Mouse (Mus musculus): ENCODE measurements at regions not wholly inside any gene's neighbourhood (a gene's known extent, or its start where the extent isn't known, plus 50 kb on each side); places are given as distances from the start of the nearest gene placed in this dataset.

DNA sequence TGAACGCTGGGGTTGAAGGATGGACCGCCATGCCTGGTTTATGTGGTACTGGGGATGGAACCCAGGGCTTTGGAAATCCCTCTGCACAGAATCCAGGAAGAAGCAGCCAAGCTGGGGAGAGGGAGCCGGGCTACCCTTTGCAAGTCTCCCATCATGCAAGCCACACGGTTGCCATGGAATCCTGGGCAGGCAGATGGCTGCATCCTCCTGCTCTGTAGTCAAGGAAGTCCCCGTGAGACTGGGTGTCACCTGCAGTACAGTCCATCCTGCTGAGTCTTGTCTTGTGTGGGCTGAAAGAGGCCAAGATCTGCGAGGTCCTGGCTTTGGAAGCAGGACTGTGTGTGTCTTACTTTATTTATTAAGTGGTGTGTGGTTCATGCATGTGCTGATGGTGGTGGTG lies 117.5 kb upstream of the S1pr3 start:
- ATAC-seq, result no peak
- Histone ChIP-seq H3K9me3 (ENCODE audit: control insufficient read depth, low read length) (peaks cover 2% of the 10 kb centered on the region; the same call in 1 of the 2 replicates), H3K4me2 (ENCODE audit: low read depth, low read length) (no peak overlapping the region), H3K4me1 (ENCODE audit: control insufficient read depth, insufficient read depth, low read length) (no peaks in the 10 kb centered on the region; the same call in 1 of the 2 replicates), H3K27me3 (replicated peaks; ENCODE audit: control insufficient read depth, insufficient read depth, low read length) (no peaks in the 10 kb centered on the region), H3K9ac (ENCODE audit: low read depth, low read length) (no peak overlapping the region), H3K36me3 (ENCODE audit: control insufficient read depth, insufficient read depth, low read length) (no peaks in the 10 kb centered on the region), H3K4me3 (ENCODE audit: low read length) (no peak overlapping the region), H3K27ac (ENCODE audit: low read length) (no peak overlapping the region)
- 77% methylated on average over 6 of the region's 6 CpGs for WGBS

DNA sequence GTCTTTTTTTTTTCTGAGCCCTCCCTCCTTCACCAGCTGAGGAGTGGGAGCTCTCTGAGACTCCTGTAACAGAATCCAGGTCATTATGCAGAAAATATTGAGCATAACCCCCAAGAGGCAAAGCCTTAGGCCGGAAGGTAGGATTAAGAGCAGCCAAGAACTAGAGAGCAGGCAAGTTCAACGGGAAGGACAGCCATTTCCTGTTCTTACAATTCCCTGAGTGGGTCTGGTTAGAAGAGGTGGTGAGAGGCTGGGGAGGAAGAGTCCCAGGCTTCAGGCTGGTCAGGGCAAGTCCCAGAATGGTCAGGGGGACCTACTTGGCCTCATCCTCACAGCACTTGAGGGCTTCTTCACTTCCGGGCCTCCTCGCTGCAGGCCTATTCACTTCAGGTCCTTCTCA lies 115.4 kb upstream of the S1pr3 start:
- Histone ChIP-seq H3K27ac (ENCODE audit: low read length) (no peak overlapping the region), H3K4me3 (ENCODE audit: low read length) (no peak overlapping the region), H3K4me2 (ENCODE audit: low read depth, low read length) (no peak overlapping the region), H3K27me3 (replicated peaks; ENCODE audit: control insufficient read depth, insufficient read depth, low read length) (no peaks in the 10 kb centered on the region), H3K36me3 (ENCODE audit: control insufficient read depth, insufficient read depth, low read length) (no peaks in the 10 kb centered on the region), H3K4me1 (ENCODE audit: control insufficient read depth, insufficient read depth, low read length) (peaks cover 3% of the 10 kb centered on the region; the same call in 1 of the 2 replicates), H3K9ac (ENCODE audit: low read depth, low read length) (no peak overlapping the region), H3K9me3 (ENCODE audit: control insufficient read depth, low read length) (peaks cover 2% of the 10 kb centered on the region; the same call in 1 of the 2 replicates)
- 71% methylated on average over 4 of the region's 4 CpGs for WGBS
- no peak for ATAC-seq

DNA sequence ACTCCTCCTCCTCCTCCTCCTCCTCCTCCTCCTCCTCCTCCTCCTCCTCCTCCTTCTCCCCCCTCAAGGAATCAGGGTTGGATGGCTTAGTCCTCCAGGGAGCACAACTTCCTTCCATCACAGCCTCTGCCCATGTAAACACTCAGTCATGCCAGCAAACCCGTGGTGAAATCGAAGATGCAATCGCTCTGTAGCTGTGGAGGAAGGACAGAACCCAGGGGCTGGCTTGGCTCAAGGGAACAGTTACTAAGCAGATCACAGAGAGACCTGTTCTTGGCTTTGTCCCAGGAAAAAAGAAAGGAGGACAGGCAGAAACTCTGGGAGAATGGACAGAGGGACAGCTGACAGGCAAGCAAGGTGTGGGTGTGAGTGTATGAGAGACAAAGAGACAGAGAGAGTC lies 112.6 kb upstream of the S1pr3 start:
- Histone ChIP-seq H3K9me3 (ENCODE audit: control insufficient read depth, low read length) (no peaks in the 10 kb centered on the region), H3K27ac (ENCODE audit: low read length) (no peak overlapping the region), H3K9ac (ENCODE audit: low read depth, low read length) (no peak overlapping the region), H3K27me3 (replicated peaks; ENCODE audit: control insufficient read depth, insufficient read depth, low read length) (no peaks in the 10 kb centered on the region), H3K4me1 (ENCODE audit: control insufficient read depth, insufficient read depth, low read length) (peaks cover 3% of the 10 kb centered on the region; the same call in 1 of the 2 replicates), H3K36me3 (ENCODE audit: control insufficient read depth, insufficient read depth, low read length) (no peaks in the 10 kb centered on the region), H3K4me2 (ENCODE audit: low read depth, low read length) (no peak overlapping the region), H3K4me3 (ENCODE audit: low read length) (no peak overlapping the region)
- 45% methylated on average over 3 of the region's 3 CpGs for WGBS
- ATAC-seq, result no peak

DNA sequence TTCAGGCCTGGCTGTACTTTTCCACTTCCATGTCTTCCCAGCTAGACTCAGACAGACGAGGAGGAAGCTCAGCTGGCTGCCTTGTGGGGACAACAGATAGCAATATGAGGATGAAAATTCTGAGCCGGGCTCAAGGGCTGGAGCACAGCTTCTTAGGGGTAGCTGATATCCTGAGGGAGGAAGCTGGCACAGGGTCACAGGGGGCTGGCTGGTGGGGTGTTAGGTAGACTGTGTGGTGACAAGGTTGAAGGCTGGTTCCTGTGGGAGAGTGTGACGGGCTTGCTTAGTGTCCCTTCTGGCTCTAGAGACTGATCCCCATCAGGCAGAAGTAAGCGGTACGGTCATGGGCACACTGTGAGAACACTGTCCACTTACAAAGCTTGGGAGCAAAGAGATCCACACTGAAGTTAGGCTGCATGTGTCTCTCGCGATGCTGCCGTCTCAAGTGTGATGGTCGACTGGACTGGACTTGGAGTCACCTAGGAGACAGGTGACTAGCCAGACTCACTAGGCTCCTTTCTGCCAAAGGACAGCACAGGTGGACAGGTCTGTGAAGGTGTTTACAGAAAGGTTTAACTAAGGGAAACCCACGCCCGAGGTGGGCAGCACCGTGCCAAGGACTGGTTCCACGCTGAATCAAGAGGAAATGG lies 111.1 kb upstream of the S1pr3 start:
- Histone ChIP-seq H3K9me3 (ENCODE audit: control insufficient read depth, low read length) (no peaks in the 10 kb centered on the region), H3K36me3 (ENCODE audit: control insufficient read depth, insufficient read depth, low read length) (no peaks in the 10 kb centered on the region), H3K4me3 (ENCODE audit: low read length) (no peak overlapping the region), H3K4me1 (ENCODE audit: control insufficient read depth, insufficient read depth, low read length) (peaks cover 3% of the 10 kb centered on the region; the same call in 1 of the 2 replicates), H3K4me2 (ENCODE audit: low read depth, low read length) (no peak overlapping the region), H3K27me3 (replicated peaks; ENCODE audit: control insufficient read depth, insufficient read depth, low read length) (no peaks in the 10 kb centered on the region), H3K27ac (ENCODE audit: low read length) (no peak overlapping the region), H3K9ac (ENCODE audit: low read depth, low read length) (no peak overlapping the region)
- 92% methylated on average over 13 of the region's 13 CpGs for WGBS
- no peak for ATAC-seq

DNA sequence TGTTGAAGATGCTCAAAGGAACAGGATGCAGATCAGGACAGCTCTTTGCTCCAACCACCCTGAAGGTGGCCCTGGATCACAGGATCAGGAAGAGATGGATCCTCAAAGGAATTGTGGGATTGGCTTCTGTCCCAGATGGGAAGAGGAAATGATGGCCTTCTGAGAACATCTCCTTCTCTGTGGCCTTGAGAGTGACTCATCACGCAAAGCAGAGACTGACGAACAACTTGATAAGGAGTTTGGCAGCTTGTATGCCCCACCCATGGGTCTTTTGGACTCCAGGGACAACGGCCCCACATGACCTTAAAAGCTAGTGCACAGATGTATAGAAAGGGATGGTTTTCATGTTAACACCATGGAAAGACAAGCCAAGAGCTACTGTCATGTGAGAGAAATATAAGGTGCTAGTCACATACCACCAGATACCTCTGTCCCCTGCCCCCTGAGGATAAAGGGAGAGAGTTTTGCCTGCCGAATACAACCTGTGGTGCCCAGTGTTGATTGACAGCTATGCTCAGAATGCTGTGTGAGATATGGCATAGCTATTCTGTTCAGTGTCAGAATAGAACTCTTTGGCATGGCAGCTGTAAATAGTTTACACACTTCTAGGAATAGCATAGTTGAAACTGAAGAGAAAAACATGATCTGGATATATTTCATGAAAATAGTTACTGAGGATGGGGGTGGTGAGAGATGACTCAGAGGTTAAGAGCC lies 109.2 kb upstream of the S1pr3 start:
- Histone ChIP-seq H3K9ac (ENCODE audit: low read depth, low read length) (no peak overlapping the region), H3K36me3 (ENCODE audit: control insufficient read depth, insufficient read depth, low read length) (no peaks in the 10 kb centered on the region), H3K4me2 (ENCODE audit: low read depth, low read length) (no peak overlapping the region), H3K27ac (ENCODE audit: low read length) (no peak overlapping the region), H3K27me3 (replicated peaks; ENCODE audit: control insufficient read depth, insufficient read depth, low read length) (no peaks in the 10 kb centered on the region), H3K9me3 (ENCODE audit: control insufficient read depth, low read length) (no peaks in the 10 kb centered on the region), H3K4me1 (ENCODE audit: control insufficient read depth, insufficient read depth, low read length) (peaks cover 3% of the 10 kb centered on the region; the same call in 1 of the 2 replicates), H3K4me3 (ENCODE audit: low read length) (no peak overlapping the region)
- ATAC-seq, result no peak
- WGBS, result 71% methylated on average over 4 of the region's 4 CpGs

DNA sequence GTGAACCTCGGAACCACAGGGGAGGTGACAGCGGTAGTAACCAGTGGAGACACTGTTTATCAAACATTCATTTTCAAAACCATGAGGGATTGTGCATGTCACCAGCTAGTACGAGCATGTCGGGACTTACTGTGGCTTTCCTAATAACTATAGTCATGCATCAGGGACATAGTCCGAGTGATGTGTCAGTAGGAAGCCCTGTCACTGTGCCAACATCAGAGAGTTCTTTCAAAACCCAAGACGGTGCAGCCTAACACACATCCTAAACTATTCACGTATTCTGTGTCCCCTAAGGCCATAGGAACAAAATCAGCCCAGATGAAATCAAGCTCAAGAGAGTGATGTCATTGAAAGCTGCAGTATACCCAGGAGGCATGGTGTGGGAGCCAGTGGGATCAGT lies 107.0 kb upstream of the S1pr3 start:
- H3K9me3 ChIP-seq (ENCODE audit: control insufficient read depth, low read length), result no peaks in the 10 kb centered on the region
- H3K36me3 ChIP-seq (ENCODE audit: control insufficient read depth, insufficient read depth, low read length), result no peaks in the 10 kb centered on the region
- ATAC-seq, result no peak
- no peak overlapping the region for H3K4me2 ChIP-seq (ENCODE audit: low read depth, low read length)
- H3K9ac ChIP-seq (ENCODE audit: low read depth, low read length), result no peak overlapping the region
- H3K27me3 ChIP-seq (replicated peaks; ENCODE audit: control insufficient read depth, insufficient read depth, low read length), result no peaks in the 10 kb centered on the region
- H3K4me1 ChIP-seq (ENCODE audit: control insufficient read depth, insufficient read depth, low read length), result 0 out of 2 replicates have a peak, but pooled peaks cover 3% of the 10 kb centered on the region
- H3K27ac ChIP-seq (ENCODE audit: low read length), result no peak overlapping the region
- no peak overlapping the region for H3K4me3 ChIP-seq (ENCODE audit: low read length)
- 83% methylated on average over 7 of the region's 7 CpGs for WGBS

DNA sequence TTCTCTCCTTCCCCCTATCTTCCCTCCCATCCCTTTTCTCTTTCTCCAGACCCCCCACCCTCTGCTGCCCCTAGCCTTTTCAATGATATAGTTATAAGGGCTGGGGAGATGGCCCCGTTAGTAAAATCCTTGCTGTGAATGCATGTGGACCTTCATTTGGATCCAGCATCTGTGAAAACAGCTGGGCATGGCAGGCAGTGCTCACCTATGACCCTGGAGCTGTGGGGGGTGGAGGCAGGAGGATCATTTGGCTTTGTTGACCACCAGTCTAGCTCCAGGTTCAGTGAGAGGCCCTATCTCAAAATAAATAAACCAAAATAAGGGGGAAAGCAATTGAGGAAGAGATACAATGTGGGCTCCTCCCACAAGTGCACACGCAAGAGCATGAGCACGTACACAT lies 105.3 kb upstream of the S1pr3 start:
- no peak overlapping the region for H3K27ac ChIP-seq (ENCODE audit: low read length)
- no peak overlapping the region for H3K4me3 ChIP-seq (ENCODE audit: low read length)
- no peaks in the 10 kb centered on the region for H3K9me3 ChIP-seq (ENCODE audit: control insufficient read depth, low read length)
- no peak for ATAC-seq
- H3K4me1 ChIP-seq (ENCODE audit: control insufficient read depth, insufficient read depth, low read length), result no peaks in the 10 kb centered on the region
- H3K27me3 ChIP-seq (replicated peaks; ENCODE audit: control insufficient read depth, insufficient read depth, low read length), result no peaks in the 10 kb centered on the region
- H3K36me3 ChIP-seq (ENCODE audit: control insufficient read depth, insufficient read depth, low read length), result no peaks in the 10 kb centered on the region
- WGBS, result 82% methylated on average over 3 of the region's 3 CpGs
- no peak overlapping the region for H3K4me2 ChIP-seq (ENCODE audit: low read depth, low read length)
- no peak overlapping the region for H3K9ac ChIP-seq (ENCODE audit: low read depth, low read length)

DNA sequence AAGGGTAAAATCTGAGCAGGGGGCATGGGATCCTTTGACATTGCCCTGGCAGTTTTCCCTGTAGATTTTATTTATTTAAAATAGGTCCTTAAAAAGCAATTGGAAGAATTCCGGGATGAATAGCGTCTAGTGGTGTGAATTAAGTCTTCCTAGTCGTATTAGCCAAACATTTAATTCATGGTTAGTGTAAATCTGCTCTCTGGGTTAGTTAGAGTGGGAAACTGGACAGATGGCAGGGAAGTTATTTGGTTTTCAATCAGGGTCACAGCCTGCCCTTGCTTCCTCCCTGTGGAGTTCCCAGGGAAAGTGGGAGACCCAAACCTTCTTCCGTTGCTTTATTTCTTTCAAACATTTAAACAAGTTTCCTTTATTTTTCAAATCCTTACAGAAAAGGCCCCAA lies 103.8 kb upstream of the S1pr3 start:
- no peak overlapping the region for H3K9ac ChIP-seq (ENCODE audit: low read depth, low read length)
- 45% methylated on average over 4 of the region's 4 CpGs for WGBS
- no peak overlapping the region for H3K27ac ChIP-seq (ENCODE audit: low read length)
- H3K4me1 ChIP-seq (ENCODE audit: control insufficient read depth, insufficient read depth, low read length), result no peaks in the 10 kb centered on the region
- no peaks in the 10 kb centered on the region for H3K36me3 ChIP-seq (ENCODE audit: control insufficient read depth, insufficient read depth, low read length)
- H3K4me3 ChIP-seq (ENCODE audit: low read length), result no peak overlapping the region
- H3K4me2 ChIP-seq (ENCODE audit: low read depth, low read length), result no peak overlapping the region
- no peak for ATAC-seq
- H3K9me3 ChIP-seq (ENCODE audit: control insufficient read depth, low read length), result no peaks in the 10 kb centered on the region
- no peaks in the 10 kb centered on the region for H3K27me3 ChIP-seq (replicated peaks; ENCODE audit: control insufficient read depth, insufficient read depth, low read length)

DNA sequence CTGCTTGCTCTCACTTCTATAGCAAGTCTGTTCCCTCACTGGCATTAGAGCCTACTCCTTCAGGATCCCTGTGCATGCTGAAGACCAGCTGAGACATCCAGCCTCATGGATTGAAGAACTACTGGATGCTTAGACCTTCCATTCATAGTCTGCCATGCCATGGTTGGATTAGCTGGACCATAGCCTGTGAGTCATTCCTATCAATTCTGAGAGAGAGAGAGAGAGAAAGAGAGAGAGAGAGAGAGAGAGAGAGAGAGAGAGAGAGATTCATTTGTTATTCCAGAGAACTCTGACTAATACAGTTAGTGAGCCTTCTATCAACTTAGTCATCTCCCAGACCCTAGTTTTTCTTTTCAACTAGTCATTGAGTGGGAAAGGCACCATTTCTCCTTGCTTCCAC lies 99.0 kb upstream of the S1pr3 start:
- Histone ChIP-seq H3K36me3 (ENCODE audit: control insufficient read depth, insufficient read depth, low read length) (no peaks in the 10 kb centered on the region), H3K27me3 (replicated peaks; ENCODE audit: control insufficient read depth, insufficient read depth, low read length) (no peaks in the 10 kb centered on the region), H3K9me3 (ENCODE audit: control insufficient read depth, low read length) (no peaks in the 10 kb centered on the region), H3K4me1 (ENCODE audit: control insufficient read depth, insufficient read depth, low read length) (peaks cover 21% of the 10 kb centered on the region), H3K4me3 (ENCODE audit: low read length) (no peak overlapping the region), H3K27ac (ENCODE audit: low read length) (no peak overlapping the region), H3K4me2 (ENCODE audit: low read depth, low read length) (no peak overlapping the region), H3K9ac (ENCODE audit: low read depth, low read length) (no peak overlapping the region)
- ATAC-seq, result no peak

Measured in intestine, embryonic 16.5 days (tissue).